Mouse (Mus musculus) myocyte (in vitro differentiated cells): Measurements from ENCODE around the gene Rtbdn. TPM values are rescaled to one million over a fixed set of nuclear protein-coding genes. Genes with fewer than 3 reads are reported as not detected.

Experiments used
- H3K27me3 ChIP-seq: one replicate; pipeline ENCODE4 v1.6.1; 2011; ENCODE audit not compliant: control insufficient read depth, insufficient read depth, insufficient read length
- H3K36me3 ChIP-seq: one replicate; pipeline ENCODE4 v1.6.1; 2011; ENCODE audit not compliant: control insufficient read depth, insufficient read depth
- H3K4me2 ChIP-seq: one replicate; pipeline ENCODE4 v1.6.1; 2011; ENCODE audit warnings: low read depth, control low read depth
- H3K4me3 ChIP-seq: one replicate; pipeline ENCODE4 v1.5.1; 2011; ENCODE audit warnings: mild to moderate bottlenecking, control low read depth, moderate library complexity
- H3K79me2 ChIP-seq: one replicate; pipeline ENCODE4 v1.6.1; 2011; ENCODE audit not compliant: control insufficient read depth, insufficient read depth
- H3ac ChIP-seq: one replicate; pipeline ENCODE4 v1.6.1; 2011; ENCODE audit not compliant: control insufficient read depth, insufficient read length
- CEBPB ChIP-seq: IDR thresholded peaks from 2 replicates; pipeline ENCODE4 v1.6.1; 2011; ENCODE audit warnings: mild to moderate bottlenecking, moderate library complexity; ENCODE audit not compliant: poor library complexity, insufficient read depth, severe bottlenecking
- E2F4 ChIP-seq: IDR thresholded peaks from one replicate; pipeline ENCODE4 v1.6.1; 2011; ENCODE audit warnings: mild to moderate bottlenecking, control low read depth, moderate library complexity; ENCODE audit not compliant: insufficient read depth
- MAX ChIP-seq: IDR thresholded peaks from one replicate; pipeline ENCODE4 v1.6.1; 2011; ENCODE audit warnings: low read depth, mild to moderate bottlenecking, control low read depth
- MYOD1 ChIP-seq, 3 experiments: IDR thresholded peaks; one replicate each; pipeline ENCODE4 v1.6.1; 2011; ENCODE audit warnings: control low read depth in 2 of 3, low read depth in 2 of 3, mild to moderate bottlenecking in 2 of 3, moderate library complexity in 1 of 3; ENCODE audit not compliant: insufficient read length in 2 of 3, control insufficient read depth in 1 of 3
- MYOG ChIP-seq, 3 experiments: IDR thresholded peaks; one replicate each; pipeline ENCODE4 v1.6.1; 2011; ENCODE audit warnings: control low read depth in 2 of 3, low read depth in 2 of 3, mild to moderate bottlenecking in 2 of 3; ENCODE audit not compliant: insufficient read length in 2 of 3, control insufficient read depth in 1 of 3, insufficient read depth in 1 of 3
- POLR2A ChIP-seq: IDR thresholded peaks from one replicate; pipeline ENCODE4 v1.6.1; 2011; ENCODE audit warnings: low read depth, mild to moderate bottlenecking, control low read depth, moderate library complexity; ENCODE audit not compliant: insufficient read length
- POLR2AphosphoS2 ChIP-seq: IDR thresholded peaks from one replicate; pipeline ENCODE4 v1.6.1; 2011; ENCODE audit warnings: low read depth, control low read depth; ENCODE audit not compliant: insufficient read length
- REST ChIP-seq: IDR thresholded peaks from one replicate; pipeline ENCODE4 v1.6.1; 2011; ENCODE audit warnings: mild to moderate bottlenecking, control low read depth, moderate library complexity; ENCODE audit not compliant: insufficient read depth, insufficient read length
- SRF ChIP-seq: IDR thresholded peaks from one replicate; pipeline ENCODE4 v1.6.1; 2011; ENCODE audit warnings: low read depth; ENCODE audit not compliant: control insufficient read depth, insufficient read length
- TCF12 ChIP-seq: IDR thresholded peaks from one replicate; pipeline ENCODE4 v1.6.1; 2011; ENCODE audit warnings: mild to moderate bottlenecking, control low read depth; ENCODE audit not compliant: poor library complexity, insufficient read depth, severe bottlenecking
- TCF3 ChIP-seq: IDR thresholded peaks from one replicate; pipeline ENCODE4 v1.6.1; 2011; ENCODE audit warnings: low read depth, control low read depth; ENCODE audit not compliant: insufficient read length
- USF1 ChIP-seq: IDR thresholded peaks from one replicate; pipeline ENCODE4 v1.6.1; 2011; ENCODE audit warnings: low read depth, mild to moderate bottlenecking, control low read depth, moderate library complexity
- polyA plus RNA-seq: library from polyadenylated mRNA; unstranded; fragments of >200 nt; fragmentation: generic; extraction: Trizol; gene quantifications from one replicate; pipeline ENCODE4 v1.2.1, GENCODE M21; 2012; ENCODE audit warnings: missing spikeins

Rtbdn gene
- polyA plus RNA-seq, 1 experiment = not detected

- H3K4me2 ChIP-seq = peak overlapping the region; percentile 71
- no peak for TF ChIP-seq SRF
- TF ChIP-seq CEBPB = no peak
- no peak for TF ChIP-seq USF1
- no peak for TF ChIP-seq POLR2AphosphoS2
- TF ChIP-seq REST = no peak
- no peak for TF ChIP-seq POLR2A
- no peak for TF ChIP-seq MAX
- TF ChIP-seq MYOD1 (IDR thresholded peaks at IDR 0.05; ENCODE audit: control insufficient read depth in 1 of 3, insufficient read length in 2 of 3, low read depth in 2 of 3) = no peak
- no peak for TF ChIP-seq TCF3
- no peak for TF ChIP-seq MYOG (IDR thresholded peaks at IDR 0.05; ENCODE audit: control insufficient read depth in 1 of 3, insufficient read depth in 1 of 3, insufficient read length in 2 of 3, low read depth in 2 of 3)
- TF ChIP-seq E2F4 = no peak
- TF ChIP-seq TCF12 = no peak
- peak overlapping the region; percentile 79 for H3ac ChIP-seq
Measured at GRCm38 (mm10) chr8:84970135-84970790, 23.5 kb downstream of the Rtbdn start.

GRCm38 (mm10) chr8:84970913-84971312, 24.1 kb downstream of the Rtbdn start:
- Histone ChIP-seq H3K36me3 (peaks cover 7% of the 10 kb centered on the region), H3K27me3 (no peaks in the 10 kb centered on the region), H3ac (no peak overlapping the region), H3K79me2 (peaks cover 14% of the 10 kb centered on the region), H3K4me3 (peak overlapping the region; percentile 99), H3K4me2 (peak overlapping the region; percentile 71)
- TF ChIP-seq TCF12 (no peak), E2F4 (no peak), POLR2A (no peak), USF1 (no peak), REST (no peak), MYOG (IDR thresholded peaks at IDR 0.05; ENCODE audit: control insufficient read depth in 1 of 3, insufficient read depth in 1 of 3, insufficient read length in 2 of 3, low read depth in 2 of 3) (no peak), SRF (no peak), MYOD1 (IDR thresholded peaks at IDR 0.05; ENCODE audit: control insufficient read depth in 1 of 3, insufficient read length in 2 of 3, low read depth in 2 of 3) (no peak), CEBPB (no peak), MAX (no peak), POLR2AphosphoS2 (no peak), TCF3 (no peak)

More at GRCm38 (mm10) chr8:84970135-84970790, 23.5 kb downstream of the Rtbdn start:
- Histone ChIP-seq H3K4me3 (peak overlapping the region; percentile 99), H3K79me2 (peaks cover 14% of the 10 kb centered on the region), H3K27me3 (no peaks in the 10 kb centered on the region), H3K36me3 (peaks cover 7% of the 10 kb centered on the region)

- Histone ChIP-seq H3K27me3 (no peaks in the 10 kb centered on the region), H3K36me3 (peaks cover 7% of the 10 kb centered on the region), H3K79me2 (peaks cover 29% of the 10 kb centered on the region), H3ac (no peak overlapping the region), H3K4me2 (no peak overlapping the region), H3K4me3 (no peak overlapping the region)
- TF ChIP-seq TCF3 = no peak
- TF ChIP-seq CEBPB = no peak
- no peak for TF ChIP-seq MAX
- TF ChIP-seq MYOG (IDR thresholded peaks at IDR 0.05; ENCODE audit: control insufficient read depth in 1 of 3, insufficient read depth in 1 of 3, insufficient read length in 2 of 3, low read depth in 2 of 3) = no peak
Measured at GRCm38 (mm10) chr8:84973079-84973478, 26.3 kb downstream of the Rtbdn start.

GRCm38 (mm10) chr8:84973803-84974542, 27.2 kb downstream of the Rtbdn start:
- peaks cover 32% of the 10 kb centered on the region for H3K79me2 ChIP-seq
- H3K36me3 ChIP-seq = peaks cover 7% of the 10 kb centered on the region
- H3ac ChIP-seq = no peak overlapping the region
- H3K4me3 ChIP-seq = no peak overlapping the region
- H3K27me3 ChIP-seq = no peaks in the 10 kb centered on the region
- peak overlapping the region; percentile 99 for H3K4me2 ChIP-seq
- no peak for TF ChIP-seq TCF3
- TF ChIP-seq POLR2AphosphoS2 = peak; percentile 47
